ENCODE assay signal across 8 mouse cellular contexts in the genomic region with DNA sequence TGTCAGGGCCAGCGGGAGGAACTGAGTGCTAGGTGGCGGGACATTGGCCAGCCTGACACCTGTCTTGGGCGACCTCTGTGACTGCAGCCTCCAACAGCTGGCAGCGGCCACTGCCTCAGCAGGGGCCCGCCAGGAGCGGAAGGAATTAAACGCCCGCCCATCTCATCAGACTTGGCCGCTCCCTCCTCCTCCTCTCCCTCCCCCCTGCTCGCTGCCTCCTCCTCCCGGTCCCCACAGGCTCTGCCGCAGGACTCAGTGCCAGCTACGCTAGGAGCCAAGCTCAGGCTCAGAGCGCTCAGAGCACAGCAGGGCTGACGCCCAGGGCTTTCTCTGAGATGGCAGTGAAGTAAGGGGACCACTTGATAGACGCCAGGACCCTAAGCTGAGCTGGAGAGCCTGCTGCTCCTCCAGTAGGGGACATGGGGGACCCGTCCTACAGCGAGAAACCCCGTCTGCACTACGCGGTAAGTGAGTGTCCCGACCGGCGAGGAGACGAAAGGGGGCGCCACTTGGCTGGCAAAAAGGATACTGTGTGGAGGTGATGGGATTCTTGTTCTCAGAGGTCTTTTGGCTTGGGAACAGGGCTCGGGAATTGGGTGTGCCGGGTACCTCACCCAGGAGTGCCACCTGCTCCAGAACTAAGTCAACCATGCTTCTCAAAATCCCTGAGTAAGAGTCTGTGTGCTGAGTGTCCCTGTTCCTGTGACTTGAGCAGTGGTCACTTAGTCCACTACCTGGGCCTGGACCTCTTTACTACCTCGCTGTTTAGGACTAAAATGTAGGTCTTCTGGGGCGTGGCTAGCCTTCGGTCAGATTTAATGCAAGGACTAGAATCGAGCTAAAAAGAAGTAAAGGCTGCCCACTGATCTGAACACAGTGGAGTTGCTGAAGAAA.
A peak's percentile ranks its signal among the peaks of the same experiment; 100 is the strongest.
DNase-seq lines count a peak whose midpoint lies in the region; ATAC-seq and TF ChIP-seq lines count a peak whose summit lies in the region.

No protein-coding gene starts in this region.

- WGBS in embryonic facial prominence, embryonic 14.5 days, result 26% methylated on average over 25 of the region's 32 CpGs
- WGBS in limb, embryonic 12.5 days, result 19% methylated on average over 32 of the region's 32 CpGs
- WGBS in midbrain, embryonic 13.5 days, result 22% methylated on average over 32 of the region's 32 CpGs
- 17% methylated on average over 31 of the region's 32 CpGs for WGBS in small intestine, adult 2 months

- H3K27ac ChIP-seq in bone marrow macrophage, adult 2 months (ENCODE audit: insufficient read depth, low read depth, low read length), result no peak overlapping the region
- no peak overlapping the region for H3K27ac ChIP-seq in embryonic facial prominence, embryonic 14.5 days (replicated peaks; ENCODE audit: low read depth, low read length)
- no peak overlapping the region for H3K27ac ChIP-seq in limb, embryonic 12.5 days
- no peak overlapping the region for H3K27ac ChIP-seq in midbrain, embryonic 13.5 days
- peak overlapping the region; percentile 56; the same call in 1 of the 2 replicates for H3K27ac ChIP-seq in small intestine, adult 2 months (ENCODE audit: insufficient read depth, low read depth, low read length)

- peak overlapping the region; percentile 63 for H3K4me3 ChIP-seq in bone marrow macrophage, adult 2 months (ENCODE audit: insufficient read depth, low read length)
- H3K4me3 ChIP-seq in embryonic facial prominence, embryonic 14.5 days (ENCODE audit: low read depth, low read length), result peak overlapping the region; percentile 39
- peak overlapping the region; percentile 35 for H3K4me3 ChIP-seq in limb, embryonic 12.5 days (replicated peaks)
- peak overlapping the region; percentile 37 for H3K4me3 ChIP-seq in midbrain, embryonic 13.5 days (replicated peaks)
- H3K4me3 ChIP-seq in small intestine, adult 2 months (ENCODE audit: low read depth, low read length), result peak overlapping the region; percentile 80

- ATAC-seq in embryonic facial prominence, embryonic 14.5 days (ENCODE audit: low read depth), result peak; percentile 94
- ATAC-seq in limb, embryonic 12.5 days (ENCODE audit: insufficient number of reproducible peaks, insufficient read depth, low FRiP score, low TSS enrichment, low read depth), result peak; percentile 88; the same call in 1 of the 2 replicates
- peak; percentile 98 for ATAC-seq in midbrain, embryonic 13.5 days
- no peak for ATAC-seq in inflammation-experienced regulatory T-cells, adult 6 months

- TF ChIP-seq CTCF in bone marrow macrophage, adult 2 months (IDR thresholded peaks at IDR 0.05; ENCODE audit: low read depth, low read length), result no peak
- TF ChIP-seq CTCF in small intestine, adult 2 months (IDR thresholded peaks at IDR 0.05; ENCODE audit: extremely low read depth, insufficient read length, insufficient replicate concordance, low read depth, low read length), result no peak

- TF ChIP-seq POLR2A in bone marrow macrophage, adult 2 months (IDR thresholded peaks at IDR 0.05; ENCODE audit: borderline replicate concordance, low read depth, low read length), result no peak
- TF ChIP-seq POLR2A in small intestine, adult 2 months (IDR thresholded peaks at IDR 0.05; ENCODE audit: low read depth, low read length), result no peak

- no peaks in the 10 kb centered on the region; the same call in 1 of the 2 replicates for H3K4me1 ChIP-seq in bone marrow macrophage, adult 2 months (ENCODE audit: control insufficient read depth, insufficient read depth, low read length)
- H3K4me1 ChIP-seq in embryonic facial prominence, embryonic 14.5 days (ENCODE audit: control insufficient read depth, insufficient read depth, low read length), result no peaks in the 10 kb centered on the region
- H3K4me1 ChIP-seq in limb, embryonic 12.5 days (replicated peaks), result no peaks in the 10 kb centered on the region
- H3K4me1 ChIP-seq in midbrain, embryonic 13.5 days (replicated peaks), result 0 out of 2 replicates have a peak, but pooled peaks cover 2% of the 10 kb centered on the region
- H3K4me1 ChIP-seq in small intestine, adult 2 months (ENCODE audit: control insufficient read depth, insufficient read depth, insufficient read length, low read length), result no peaks in the 10 kb centered on the region; the same call in 1 of the 2 replicates

- H3K9me3 ChIP-seq in embryonic facial prominence, embryonic 14.5 days (ENCODE audit: control insufficient read depth, low read length), result no peaks in the 10 kb centered on the region
- H3K9me3 ChIP-seq in limb, embryonic 12.5 days, result no peaks in the 10 kb centered on the region
- no peaks in the 10 kb centered on the region for H3K9me3 ChIP-seq in midbrain, embryonic 13.5 days

- DNase-seq in embryonic facial prominence, embryonic 14.5 days (ENCODE audit: low spot score), result peak; percentile 81
- DNase-seq in heart, adult 8-10 months (ENCODE audit: low spot score), result peak; percentile 73
- DNase-seq in kidney, adult 8-10 months, result peak; percentile 76 to 77

- peaks cover 8% of the 10 kb centered on the region for H3K27me3 ChIP-seq in embryonic facial prominence, embryonic 14.5 days (replicated peaks; ENCODE audit: control insufficient read depth, insufficient read depth, low read length)
- H3K27me3 ChIP-seq in limb, embryonic 12.5 days, result peaks cover 26% of the 10 kb centered on the region
- peaks cover 47% of the 10 kb centered on the region for H3K27me3 ChIP-seq in midbrain, embryonic 13.5 days
- H3K27me3 ChIP-seq in small intestine, adult 2 months (ENCODE audit: control insufficient read depth, insufficient read depth, low read length), result no peaks in the 10 kb centered on the region

- H3K4me2 ChIP-seq in embryonic facial prominence, embryonic 14.5 days (ENCODE audit: low read depth, low read length), result peak overlapping the region; percentile 59
- peak overlapping the region; percentile 63 for H3K4me2 ChIP-seq in limb, embryonic 12.5 days
- H3K4me2 ChIP-seq in midbrain, embryonic 13.5 days (replicated peaks), result peak overlapping the region; percentile 60

- H3K36me3 ChIP-seq in embryonic facial prominence, embryonic 14.5 days (ENCODE audit: control insufficient read depth, insufficient read depth, low read length), result no peaks in the 10 kb centered on the region
- no peaks in the 10 kb centered on the region for H3K36me3 ChIP-seq in limb, embryonic 12.5 days
- no peaks in the 10 kb centered on the region for H3K36me3 ChIP-seq in midbrain, embryonic 13.5 days
- no peaks in the 10 kb centered on the region for H3K36me3 ChIP-seq in small intestine, adult 2 months (ENCODE audit: control insufficient read depth, insufficient read depth, low read length)

- H3K9ac ChIP-seq in embryonic facial prominence, embryonic 14.5 days (ENCODE audit: low read depth, low read length), result peak overlapping the region; percentile 45
- no peak overlapping the region for H3K9ac ChIP-seq in limb, embryonic 12.5 days (replicated peaks)
- H3K9ac ChIP-seq in midbrain, embryonic 13.5 days (replicated peaks), result peak overlapping the region; percentile 39; the same call in 1 of the 2 replicates
